Mouse (Mus musculus): Measurements from ENCODE around the gene Siah1b.

Siah1b gene

DNA sequence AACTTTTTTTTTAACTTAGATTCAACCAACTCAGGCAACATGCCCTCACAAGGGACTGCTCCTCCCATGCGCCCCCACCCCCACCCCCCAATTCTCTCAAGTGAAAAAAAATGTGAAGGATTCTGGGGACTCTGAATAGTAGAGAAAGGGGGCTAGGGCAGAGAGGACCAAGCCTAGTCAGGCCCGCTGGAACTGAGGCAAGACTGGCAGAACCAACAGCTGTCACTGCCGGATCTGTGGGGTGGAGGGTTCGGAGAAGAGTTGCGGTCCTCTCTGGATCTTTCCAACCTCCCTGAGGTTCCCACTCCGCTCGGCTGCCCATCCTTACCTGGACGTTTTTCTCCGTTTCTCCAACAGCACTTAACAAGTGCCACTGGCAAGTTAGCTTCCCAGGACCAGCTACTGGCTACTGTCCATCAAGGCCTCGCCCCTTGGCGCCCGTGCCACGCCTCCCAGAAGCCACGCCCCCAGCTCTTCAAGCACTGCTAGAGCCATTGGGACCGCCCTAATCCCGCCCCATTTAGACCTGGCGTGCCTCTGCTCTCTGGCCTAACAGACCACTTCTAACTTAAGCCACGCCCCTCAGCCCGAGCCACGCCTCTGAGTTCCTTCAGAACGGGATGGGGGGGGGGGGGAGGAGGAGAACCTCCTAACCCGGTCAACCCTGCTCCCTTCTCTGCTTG lies 48.5 kb downstream of the Siah1b start, which contains the start of gene Car5b:
TSS of gene Car5b (minus strand) at position 391 of the 683 bp plus-strand sequence.
- DNase-seq: peak; percentile 28 to 32
